Mouse (Mus musculus) kidney, postnatal 0 days (tissue): ENCODE measurements at regions not wholly inside any gene's neighbourhood (a gene's known extent, or its start where the extent isn't known, plus 50 kb on each side); places are given as distances from the start of the nearest gene placed in this dataset.

Source experiments
- ATAC-seq: fragments of 200-750 bp; cut with Nextera tagmentation; replicated peaks from 2 replicates; pipeline ENCODE4 v1.8.0; 2017; ENCODE audit warnings: low read depth, moderate number of reproducible peaks, moderate TSS enrichment, moderate library complexity; ENCODE audit not compliant: low FRiP score
- DNase-seq: peaks from one replicate; pipeline ENCODE4 v3.0.0-alpha.2; 2016; ENCODE audit warnings: low spot score
- H3K27ac ChIP-seq: fragments of 300-500 bp; sonication (generic); 2 replicates; pipeline ENCODE4 v1.5.1; 2014; ENCODE audit warnings: mild to moderate bottlenecking
- H3K27me3 ChIP-seq: fragments of 300-500 bp; sonication (generic); 2 replicates; pipeline ENCODE4 v1.6.1; 2014; ENCODE audit warnings: low read length, mixed read lengths; ENCODE audit not compliant: insufficient read depth
- H3K36me3 ChIP-seq: fragments of 300-500 bp; sonication (generic); 2 replicates; pipeline ENCODE4 v1.6.1; 2014; ENCODE audit warnings: low read length, mixed read lengths; ENCODE audit not compliant: insufficient read depth
- H3K4me1 ChIP-seq: fragments of 300-500 bp; sonication (generic); replicated peaks from 2 replicates; pipeline ENCODE4 v1.6.1; 2014; ENCODE audit warnings: antibody characterized with exemption, low read length, mixed read lengths; ENCODE audit not compliant: insufficient read depth
- H3K4me2 ChIP-seq: fragments of 300-500 bp; sonication (generic); 2 replicates; pipeline ENCODE4 v1.6.1; 2014; ENCODE audit warnings: mild to moderate bottlenecking, low read length, moderate library complexity, mixed read lengths
- H3K4me3 ChIP-seq: fragments of 300-500 bp; sonication (generic); replicated peaks from 2 replicates; pipeline ENCODE4 v1.5.1; 2014; ENCODE audit warnings: low read depth, low read length
- H3K9ac ChIP-seq: fragments of 300-500 bp; sonication (generic); 2 replicates; pipeline ENCODE4 v1.6.1; 2014; ENCODE audit warnings: low read depth, low read length
- H3K9me3 ChIP-seq: fragments of 300-500 bp; sonication (generic); replicated peaks from 2 replicates; pipeline ENCODE4 v1.6.1; 2016; ENCODE audit warnings: low read length, inconsistent platforms, mixed read lengths
- CTCF ChIP-seq: IDR thresholded peaks from 2 replicates; pipeline ENCODE4 v1.5.1; 2016; ENCODE audit warnings: antibody characterized with exemption, low read depth, mild to moderate bottlenecking, moderate library complexity
- WGBS: fragments of 180-500 bp; shearing (Covaris S2); extraction: QIAGEN DNeasy Blood & Tissue Kit; methylation state at CpG from one replicate; pipeline ENCODE4 v1.1.7; 2014; 5-methylcytosine and 5-hydroxymethylcytosine counted together

- Histone ChIP-seq H3K9ac (no peak overlapping the region), H3K4me2 (no peak overlapping the region), H3K4me1 (no peaks in the 10 kb centered on the region), H3K27me3 (no peaks in the 10 kb centered on the region), H3K9me3 (no peaks in the 10 kb centered on the region), H3K36me3 (no peaks in the 10 kb centered on the region), H3K27ac (no peak overlapping the region), H3K4me3 (no peak overlapping the region)
- TF ChIP-seq CTCF: no peak
- DNase-seq (no peak), ATAC-seq (no peak)
- WGBS: 70% methylated on average over 3 of the region's 3 CpGs
These were observed 127.0 kb downstream of the Gm4791 start for GRCm38 (mm10) chr9:47125517-47125916.

DNA sequence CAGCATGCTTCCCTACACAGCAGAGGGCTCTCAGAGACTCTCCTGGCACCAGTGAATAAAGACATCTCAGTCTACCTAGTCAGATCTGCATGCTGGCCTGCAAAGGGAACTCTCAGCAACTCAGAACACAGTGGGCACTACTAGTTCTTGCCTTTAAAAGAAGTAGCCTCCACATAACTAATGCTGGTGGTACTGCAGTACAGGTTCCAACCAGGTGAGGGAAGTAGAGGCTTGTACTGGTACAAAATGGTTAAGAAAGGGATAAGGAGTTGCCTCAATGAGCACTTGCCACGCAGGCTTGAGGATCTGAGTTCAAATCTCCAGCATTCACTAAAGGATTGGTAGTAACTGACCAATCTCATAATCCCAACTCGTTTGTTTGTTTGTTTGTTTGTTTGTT is 127.7 kb downstream of the Gm4791 start:
- DNase-seq (peak; percentile 14), ATAC-seq (no peak)
- H3K27ac ChIP-seq: no peak overlapping the region
- H3K4me1 ChIP-seq: no peaks in the 10 kb centered on the region
- peak; percentile 66 for TF ChIP-seq CTCF
- H3K9ac ChIP-seq: no peak overlapping the region
- no peaks in the 10 kb centered on the region for H3K9me3 ChIP-seq
- H3K4me3 ChIP-seq: no peak overlapping the region
- WGBS: 64% methylated on average over 2 of the region's 2 CpGs
- H3K27me3 ChIP-seq: no peaks in the 10 kb centered on the region
- no peaks in the 10 kb centered on the region for H3K36me3 ChIP-seq
- H3K4me2 ChIP-seq: no peak overlapping the region

- Histone ChIP-seq H3K4me1 (no peaks in the 10 kb centered on the region), H3K4me2 (no peak overlapping the region), H3K36me3 (no peaks in the 10 kb centered on the region), H3K9ac (no peak overlapping the region), H3K4me3 (no peak overlapping the region), H3K27me3 (no peaks in the 10 kb centered on the region), H3K9me3 (no peaks in the 10 kb centered on the region), H3K27ac (no peak overlapping the region)
- TF ChIP-seq CTCF: no peak
- WGBS: 80% methylated on average over 11 of the region's 11 CpGs
- ATAC-seq (no peak), DNase-seq (no peak)
These were observed 129.3 kb downstream of the Gm4791 start for GRCm38 (mm10) chr9:47127756-47128424.

- Histone ChIP-seq H3K4me3 (no peak overlapping the region), H3K27ac (no peak overlapping the region), H3K27me3 (no peaks in the 10 kb centered on the region), H3K36me3 (no peaks in the 10 kb centered on the region), H3K9ac (no peak overlapping the region), H3K4me2 (no peak overlapping the region), H3K4me1 (no peaks in the 10 kb centered on the region), H3K9me3 (no peaks in the 10 kb centered on the region)
- DNase-seq (no peak), ATAC-seq (no peak)
- no peak for TF ChIP-seq CTCF
These were observed 130.6 kb downstream of the Gm4791 start for GRCm38 (mm10) chr9:47129101-47129500.

DNA sequence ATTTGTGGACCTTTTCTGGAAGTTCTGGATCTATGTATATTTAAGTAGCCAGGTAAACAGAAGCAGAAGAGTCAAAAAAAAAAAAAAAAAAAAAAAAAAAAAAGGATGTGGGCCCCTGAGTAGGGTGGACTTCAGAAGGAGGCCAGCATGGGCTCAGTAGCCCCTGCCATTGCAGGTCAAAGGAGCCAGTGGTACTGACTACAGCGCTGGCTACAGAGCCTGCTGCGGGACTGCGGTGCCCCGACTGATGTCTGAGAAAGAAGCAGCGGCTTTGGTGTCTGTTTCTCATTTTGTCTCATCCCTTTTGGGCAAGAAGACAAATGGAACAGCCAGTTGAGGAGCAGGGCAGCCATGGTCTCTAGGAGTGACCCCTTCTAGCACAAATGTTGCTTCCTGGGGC is 134.9 kb downstream of the Gm4791 start:
- Histone ChIP-seq H3K27me3 (no peaks in the 10 kb centered on the region), H3K9me3 (no peaks in the 10 kb centered on the region), H3K4me1 (no peaks in the 10 kb centered on the region), H3K4me3 (no peak overlapping the region), H3K36me3 (no peaks in the 10 kb centered on the region), H3K9ac (no peak overlapping the region), H3K27ac (no peak overlapping the region), H3K4me2 (no peak overlapping the region)
- no peak for TF ChIP-seq CTCF
- WGBS: 75% methylated on average over 5 of the region's 5 CpGs
- ATAC-seq (no peak), DNase-seq (no peak)

DNA sequence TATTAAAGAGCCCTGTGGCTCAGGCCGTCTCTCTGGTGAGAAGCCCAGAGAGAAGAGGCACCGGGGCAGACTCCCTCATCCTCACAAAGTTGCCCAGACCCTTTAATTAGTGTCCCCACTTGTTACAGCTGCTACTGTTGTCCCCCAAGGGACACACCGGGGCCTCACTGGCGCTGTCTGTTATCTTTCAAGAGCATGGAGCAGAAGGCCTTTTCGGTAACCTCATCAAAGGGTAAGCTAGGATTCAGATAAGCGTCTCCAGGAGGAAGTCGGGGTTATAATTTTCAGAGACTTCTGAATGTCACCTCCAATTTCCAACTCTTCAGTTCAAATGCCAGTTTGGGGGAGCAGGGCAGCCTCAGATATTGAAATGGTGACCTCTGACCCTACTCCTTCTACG is 135.3 kb downstream of the Gm4791 start:
- 75% methylated on average over 8 of the region's 8 CpGs for WGBS
- no peak overlapping the region for H3K4me3 ChIP-seq
- no peak for TF ChIP-seq CTCF
- H3K27ac ChIP-seq: no peak overlapping the region
- H3K36me3 ChIP-seq: no peaks in the 10 kb centered on the region
- no peak for DNase-seq
- no peaks in the 10 kb centered on the region for H3K4me1 ChIP-seq
- no peak for ATAC-seq
- no peaks in the 10 kb centered on the region for H3K27me3 ChIP-seq
- H3K9ac ChIP-seq: no peak overlapping the region
- H3K9me3 ChIP-seq: no peaks in the 10 kb centered on the region
- no peak overlapping the region for H3K4me2 ChIP-seq

GRCm38 (mm10) chr9:47134479-47134878 is 135.9 kb downstream of the Gm4791 start:
- Histone ChIP-seq H3K9ac (no peak overlapping the region), H3K27ac (no peak overlapping the region), H3K4me3 (no peak overlapping the region), H3K27me3 (no peaks in the 10 kb centered on the region), H3K4me1 (no peaks in the 10 kb centered on the region), H3K9me3 (no peaks in the 10 kb centered on the region), H3K4me2 (no peak overlapping the region), H3K36me3 (no peaks in the 10 kb centered on the region)
- WGBS: 82% methylated on average over 4 of the region's 4 CpGs
- TF ChIP-seq CTCF: no peak
- ATAC-seq: no peak
- no peak for DNase-seq
